Mouse (Mus musculus): ENCODE results near the gene Pick1.

- TF ChIP-seq MAFK (IDR thresholded peaks at IDR 0.05; ENCODE audit: insufficient read depth, low read depth, low read length): no peak
- no peak for TF ChIP-seq ZC3H11A (IDR thresholded peaks at IDR 0.05; ENCODE audit: borderline replicate concordance, low read depth, low read length)
- no peak for TF ChIP-seq HCFC1 (IDR thresholded peaks at IDR 0.05; ENCODE audit: borderline replicate concordance, insufficient read depth, low read length)
- TF ChIP-seq CHD2 (IDR thresholded peaks at IDR 0.05; ENCODE audit: low read depth, low read length): no peak
- TF ChIP-seq ZNF384 (IDR thresholded peaks at IDR 0.05; ENCODE audit: low read depth, low read length): no peak
Measured at GRCm38 (mm10) chr15:79208758-79209439, 20.1 kb upstream of the Pick1 start.

Data from ES-E14 (cell line).